Mouse (Mus musculus) lung, postnatal 0 days (tissue): ENCODE measurements around the gene Selenon. TPM values are rescaled to one million over a fixed set of nuclear protein-coding genes. Genes with fewer than 3 reads are reported as not detected.
A peak's percentile ranks its signal among the peaks of the same experiment; 100 is the strongest.

Experiments
- ATAC-seq: fragments of 200-750 bp; cut with Nextera tagmentation; 2 replicates; pipeline ENCODE4 v1.8.0; 2017; ENCODE audit warnings: moderate library complexity
- DNase-seq: peaks from one replicate; pipeline ENCODE4 v3.0.0-alpha.2; 2016; ENCODE audit warnings: low spot score
- H3K27ac ChIP-seq: fragments of 300-500 bp; sonication (generic); 2 replicates; pipeline ENCODE4 v1.5.1; 2014; ENCODE audit warnings: antibody characterized with exemption, mild to moderate bottlenecking, low read length, mixed read lengths
- H3K27me3 ChIP-seq: fragments of 300-500 bp; sonication (generic); replicated peaks from 2 replicates; pipeline ENCODE4 v1.6.1; 2014; ENCODE audit warnings: low read length, mixed read lengths; ENCODE audit not compliant: insufficient read depth
- H3K36me3 ChIP-seq: fragments of 300-500 bp; sonication (generic); 2 replicates; pipeline ENCODE4 v1.6.1; 2014; ENCODE audit warnings: low read length, mixed read lengths; ENCODE audit not compliant: insufficient read depth
- H3K4me1 ChIP-seq: fragments of 300-500 bp; sonication (generic); 2 replicates; pipeline ENCODE4 v1.6.1; 2014; ENCODE audit warnings: antibody characterized with exemption, low read depth, low read length, mixed read lengths; ENCODE audit not compliant: insufficient read depth
- H3K4me2 ChIP-seq: fragments of 300-500 bp; sonication (generic); replicated peaks from 2 replicates; pipeline ENCODE4 v1.6.1; 2014; ENCODE audit warnings: low read depth, mild to moderate bottlenecking, low read length, moderate library complexity, mixed read lengths
- H3K4me3 ChIP-seq: fragments of 300-500 bp; sonication (generic); 2 replicates; pipeline ENCODE4 v1.5.1; 2014; ENCODE audit warnings: low read depth, low read length
- H3K9ac ChIP-seq: fragments of 300-500 bp; sonication (generic); replicated peaks from 2 replicates; pipeline ENCODE4 v1.6.1; 2014; ENCODE audit warnings: low read depth, mild to moderate bottlenecking
- H3K9me3 ChIP-seq: fragments of 300-500 bp; sonication (generic); 2 replicates; pipeline ENCODE4 v1.6.1; 2016; ENCODE audit warnings: low read length, mixed read lengths
- CTCF ChIP-seq: IDR thresholded peaks from 2 replicates; pipeline ENCODE4 v1.5.1; 2016; ENCODE audit warnings: antibody characterized with exemption, mild to moderate bottlenecking
- EP300 ChIP-seq: IDR thresholded peaks from 2 replicates; pipeline ENCODE4 v1.6.1; 2016; ENCODE audit warnings: antibody characterized with exemption, mild to moderate bottlenecking, control low read depth
- WGBS: fragments of 180-500 bp; shearing (Covaris S2); extraction: QIAGEN DNeasy Blood & Tissue Kit; methylation state at CpG from one replicate; pipeline ENCODE4 v1.1.7; 2014; 5-methylcytosine and 5-hydroxymethylcytosine counted together
- polyA plus RNA-seq: library from polyadenylated mRNA; unstranded; fragments of >200 nt; fragmentation: Nextera tagmentation; extraction: Ambion mirVana; gene quantifications from 2 replicates; pipeline ENCODE4 v1.2.1, GENCODE M21; 2015

Selenon gene
- polyA plus RNA-seq, 1 experiment from 2014 or later: 13.6 TPM

DNA sequence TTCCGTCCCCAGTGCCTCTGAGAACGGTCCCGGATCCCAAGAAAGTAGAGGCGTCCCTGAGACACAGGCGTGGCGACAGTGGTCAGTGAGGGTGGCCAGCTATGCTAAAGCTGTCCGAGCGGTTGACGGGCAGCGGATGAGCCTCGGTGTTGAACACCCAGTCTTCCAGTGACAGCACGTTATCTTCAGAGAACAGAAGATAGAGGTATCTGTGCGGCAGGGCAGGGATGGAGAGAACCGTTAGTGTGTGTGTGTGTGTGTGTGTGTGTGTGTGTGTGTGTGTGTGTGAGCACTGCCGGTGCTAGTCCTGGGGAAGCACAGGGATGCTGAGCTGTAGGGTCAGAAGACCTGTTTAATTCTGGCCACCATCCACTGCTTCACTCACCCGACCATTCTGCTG is 11.7 kb upstream of the Selenon start:
- no peaks in the 10 kb centered on the region for H3K4me1 ChIP-seq
- no peak overlapping the region for H3K4me2 ChIP-seq
- no peaks in the 10 kb centered on the region for H3K9me3 ChIP-seq
- H3K4me3 ChIP-seq: no peak overlapping the region
- H3K27ac ChIP-seq: no peak overlapping the region
- H3K27me3 ChIP-seq: no peaks in the 10 kb centered on the region
- DNase-seq (no peak), ATAC-seq (no peak)
- no peak for TF ChIP-seq CTCF
- no peak for TF ChIP-seq EP300
- H3K36me3 ChIP-seq: no peaks in the 10 kb centered on the region; the same call in 1 of the 2 replicates
- 81% methylated on average over 16 of the region's 16 CpGs for WGBS
- no peak overlapping the region for H3K9ac ChIP-seq

GRCm38 (mm10) chr4:134562014-134562413 is 10.0 kb upstream of the Selenon start:
- Histone ChIP-seq H3K27me3 (no peaks in the 10 kb centered on the region), H3K9ac (no peak overlapping the region), H3K36me3 (no peaks in the 10 kb centered on the region; the same call in 1 of the 2 replicates), H3K27ac (no peak overlapping the region), H3K4me3 (no peak overlapping the region), H3K4me1 (no peaks in the 10 kb centered on the region), H3K4me2 (no peak overlapping the region), H3K9me3 (no peaks in the 10 kb centered on the region)
- ATAC-seq (no peak), DNase-seq (no peak)
- TF ChIP-seq CTCF: no peak
- no peak for TF ChIP-seq EP300
- WGBS: 88% methylated on average over 2 of the region's 2 CpGs

GRCm38 (mm10) chr4:134560699-134561098 is 8.7 kb upstream of the Selenon start:
- no peak for ATAC-seq

DNA sequence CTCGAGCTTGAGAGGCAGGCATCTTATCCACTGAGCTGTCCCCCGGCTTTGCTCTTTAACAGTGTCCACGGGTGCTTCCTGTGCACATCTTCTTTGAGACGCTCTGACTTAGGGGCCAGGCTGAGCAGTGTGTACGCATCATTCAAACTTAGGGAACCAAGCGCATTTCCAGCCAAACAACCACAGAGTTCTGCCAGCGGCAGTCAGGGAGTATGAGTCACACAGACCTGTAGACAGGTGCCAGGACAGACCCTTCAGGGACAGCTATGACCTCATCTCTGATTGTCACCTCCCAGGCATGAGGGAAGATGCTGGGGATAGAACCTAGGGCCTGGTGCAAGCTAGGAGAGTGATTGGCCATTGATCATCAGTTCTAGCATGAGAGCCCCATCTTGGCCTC is 7.2 kb upstream of the Selenon start:
- Histone ChIP-seq H3K27ac (no peak overlapping the region), H3K36me3 (no peaks in the 10 kb centered on the region; the same call in 1 of the 2 replicates), H3K4me2 (no peak overlapping the region), H3K4me1 (no peaks in the 10 kb centered on the region), H3K9ac (no peak overlapping the region), H3K9me3 (no peaks in the 10 kb centered on the region), H3K4me3 (no peak overlapping the region), H3K27me3 (no peaks in the 10 kb centered on the region)
- TF ChIP-seq EP300 (no peak), CTCF (no peak)
- no peak for DNase-seq
- 65% methylated on average over 7 of the region's 7 CpGs for WGBS
- ATAC-seq: no peak; the same call in 1 of the 2 replicates

More at GRCm38 (mm10) chr4:134560699-134561098, 8.7 kb upstream of the Selenon start:
- Histone ChIP-seq H3K27me3 (no peaks in the 10 kb centered on the region), H3K4me1 (no peaks in the 10 kb centered on the region), H3K9me3 (no peaks in the 10 kb centered on the region), H3K27ac (no peak overlapping the region), H3K4me2 (no peak overlapping the region), H3K9ac (no peak overlapping the region), H3K36me3 (no peaks in the 10 kb centered on the region; the same call in 1 of the 2 replicates), H3K4me3 (no peak overlapping the region)
- WGBS: 92% methylated on average over 8 of the region's 8 CpGs
- TF ChIP-seq CTCF (no peak), EP300 (no peak)
- no peak for DNase-seq

GRCm38 (mm10) chr4:134558570-134559113 is 6.7 kb upstream of the Selenon start:
- Histone ChIP-seq H3K4me2 (no peak overlapping the region), H3K27ac (no peak overlapping the region)
- ATAC-seq: no peak

GRCm38 (mm10) chr4:134557626-134558249 is 5.8 kb upstream of the Selenon start:
- Histone ChIP-seq H3K9ac (no peak overlapping the region), H3K27ac (no peak overlapping the region), H3K27me3 (no peaks in the 10 kb centered on the region), H3K9me3 (no peaks in the 10 kb centered on the region), H3K36me3 (no peaks in the 10 kb centered on the region; the same call in 1 of the 2 replicates), H3K4me2 (no peak overlapping the region), H3K4me3 (no peak overlapping the region), H3K4me1 (no peaks in the 10 kb centered on the region)
- ATAC-seq: peak; percentile 41; the same call in 1 of the 2 replicates
- TF ChIP-seq EP300 (no peak), CTCF (peak; percentile 17; the same call in 1 of the 2 replicates)
- peak; percentile 33 for DNase-seq
- 19% methylated on average over 15 of the region's 16 CpGs for WGBS

More at GRCm38 (mm10) chr4:134558570-134559113, 6.7 kb upstream of the Selenon start:
- H3K27me3 ChIP-seq: no peaks in the 10 kb centered on the region
- TF ChIP-seq EP300 (no peak), CTCF (no peak)
- 48% methylated on average over 9 of the region's 9 CpGs for WGBS
- no peaks in the 10 kb centered on the region for H3K9me3 ChIP-seq
- no peaks in the 10 kb centered on the region for H3K4me1 ChIP-seq
- H3K36me3 ChIP-seq: no peaks in the 10 kb centered on the region; the same call in 1 of the 2 replicates
- no peak for DNase-seq
- no peak overlapping the region for H3K4me3 ChIP-seq
- no peak overlapping the region for H3K9ac ChIP-seq
